Mouse (Mus musculus) midbrain, embryonic 11.5 days (tissue): Measurements from ENCODE around the gene Cul4a. TPM values are rescaled to one million over a fixed set of nuclear protein-coding genes. Genes with fewer than 3 reads are reported as not detected.

Experiments
- ATAC-seq: fragments of 200-750 bp; cut with Nextera tagmentation; 2 replicates; pipeline ENCODE4 v1.8.0; 2017; ENCODE audit warnings: moderate TSS enrichment, moderate library complexity; ENCODE audit not compliant: low FRiP score
- DNase-seq: peaks from one replicate; pipeline ENCODE4 v3.0.0; 2015; ENCODE audit warnings: low spot score; ENCODE audit errors: missing footprints
- H3K27ac ChIP-seq: fragments of 300-500 bp; sonication (generic); 2 replicates; pipeline ENCODE4 v1.5.1; 2014; ENCODE audit warnings: low read depth, low read length
- H3K27me3 ChIP-seq: fragments of 300-500 bp; sonication (generic); 2 replicates; pipeline ENCODE4 v1.6.1; 2014; ENCODE audit warnings: mild to moderate bottlenecking, low read length, moderate library complexity, mixed read lengths; ENCODE audit not compliant: control insufficient read depth, insufficient read depth
- H3K36me3 ChIP-seq: fragments of 300-500 bp; sonication (generic); 2 replicates; pipeline ENCODE4 v1.6.1; 2014; ENCODE audit warnings: mild to moderate bottlenecking, low read length, moderate library complexity, mixed read lengths; ENCODE audit not compliant: control insufficient read depth, insufficient read depth
- H3K4me1 ChIP-seq: fragments of 300-500 bp; sonication (generic); 2 replicates; pipeline ENCODE4 v1.6.1; 2014; ENCODE audit warnings: low read length; ENCODE audit not compliant: control insufficient read depth, insufficient read depth
- H3K4me2 ChIP-seq: fragments of 300-500 bp; sonication (generic); 2 replicates; pipeline ENCODE4 v1.6.1; 2014; ENCODE audit warnings: mild to moderate bottlenecking, moderate library complexity
- H3K4me3 ChIP-seq: fragments of 300-500 bp; sonication (generic); 2 replicates; pipeline ENCODE4 v1.5.1; 2014; ENCODE audit warnings: low read depth, low read length
- H3K9ac ChIP-seq: fragments of 300-500 bp; sonication (generic); 2 replicates; pipeline ENCODE4 v1.6.1; 2014; ENCODE audit warnings: low read length
- H3K9me3 ChIP-seq: fragments of 300-500 bp; sonication (generic); 2 replicates; pipeline ENCODE4 v1.6.1; 2016; ENCODE audit warnings: low read length; ENCODE audit not compliant: control insufficient read depth
- WGBS: fragments of 180-500 bp; shearing (Covaris S2); extraction: QIAGEN DNeasy Blood & Tissue Kit; methylation state at CpG from one replicate; pipeline ENCODE4 v1.1.7; 2014; 5-methylcytosine and 5-hydroxymethylcytosine counted together
- polyA plus RNA-seq: library from polyadenylated mRNA; unstranded; fragments of >200 nt; fragmentation: Nextera tagmentation; extraction: Ambion mirVana; gene quantifications from 2 replicates; pipeline ENCODE4 v1.2.1, GENCODE M21; 2014

Gene Cul4a
- polyA plus RNA-seq, 1 experiment from 2014 or later = 90.1 TPM

DNA sequence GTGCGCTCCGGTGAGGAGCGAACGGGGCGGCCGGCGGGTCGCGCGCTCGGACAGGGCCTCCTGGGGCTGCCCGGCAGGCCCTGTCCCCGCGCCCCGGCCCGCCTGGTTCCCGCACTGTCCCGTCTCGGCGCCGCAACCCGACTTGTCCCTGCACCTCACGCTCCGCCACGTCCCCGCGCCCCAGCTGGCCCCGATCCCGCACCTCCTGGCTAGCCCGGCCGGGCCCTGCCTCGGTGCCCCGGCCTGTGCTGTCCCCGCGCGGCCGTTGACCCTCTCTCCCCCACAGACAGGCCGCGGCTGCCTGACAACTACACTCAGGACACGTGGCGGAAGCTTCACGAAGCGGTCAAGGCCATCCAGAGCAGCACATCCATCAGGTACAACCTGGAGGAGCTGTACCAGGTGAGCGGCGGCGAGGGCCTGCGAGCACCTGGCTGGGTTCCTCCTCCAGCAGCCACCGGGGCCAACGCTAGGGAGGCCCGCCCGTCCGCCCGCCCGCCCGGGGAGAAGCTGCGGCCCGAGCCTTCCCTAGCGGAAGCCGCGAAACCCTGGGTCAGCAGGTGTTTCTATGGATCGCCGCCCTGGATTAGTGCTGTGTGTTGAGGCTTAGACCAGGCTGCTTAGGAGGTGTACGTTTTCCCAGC is 609 bp downstream of the Cul4a start:
- peak; percentile 67 for ATAC-seq
- WGBS = under 1% methylated on average over 51 of the region's 63 CpGs
- Histone ChIP-seq H3K9ac (peak overlapping the region; percentile 91), H3K27ac (peak overlapping the region; percentile 56; the same call in 1 of the 2 replicates), H3K4me1 (peaks cover 14% of the 10 kb centered on the region), H3K9me3 (no peaks in the 10 kb centered on the region), H3K36me3 (no peaks in the 10 kb centered on the region), H3K4me2 (peak overlapping the region; percentile 67), H3K27me3 (no peaks in the 10 kb centered on the region), H3K4me3 (peak overlapping the region; percentile 96)
- peak; percentile 91 for DNase-seq

DNA sequence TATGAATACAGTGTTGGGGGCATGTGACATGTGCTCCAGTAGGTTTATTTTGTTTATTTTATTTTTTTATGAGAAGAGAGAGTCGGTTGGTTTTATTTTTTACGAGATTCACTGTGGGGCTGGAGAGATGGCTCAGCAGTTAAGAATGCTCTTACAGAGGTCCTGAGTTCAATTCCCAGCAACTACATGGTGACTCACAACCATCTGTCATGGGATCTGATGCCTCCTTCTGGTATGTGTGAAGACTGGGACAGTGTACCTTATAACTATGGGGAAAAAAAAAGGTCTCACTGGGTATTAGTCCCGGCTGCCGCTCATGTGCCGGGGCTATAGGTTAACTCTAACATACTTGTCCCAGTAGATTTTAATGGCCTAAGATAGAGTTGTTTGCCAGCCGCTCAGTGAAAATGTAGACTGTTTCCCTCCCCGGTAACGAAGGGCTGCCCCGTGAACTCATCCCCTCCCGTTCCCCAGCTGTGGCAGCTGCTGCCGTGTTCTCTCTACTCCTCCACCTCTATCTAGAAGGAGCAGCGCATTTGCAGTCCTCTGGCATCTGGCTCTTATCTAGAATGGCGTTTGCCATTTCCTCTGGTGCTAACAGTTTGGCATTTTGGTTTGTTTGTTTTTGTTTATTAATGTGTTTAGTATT is 2.7 kb downstream of the Cul4a start:
- Histone ChIP-seq H3K27ac (no peak overlapping the region), H3K4me1 (peaks cover 14% of the 10 kb centered on the region), H3K9me3 (no peaks in the 10 kb centered on the region), H3K9ac (no peak overlapping the region), H3K36me3 (no peaks in the 10 kb centered on the region), H3K4me2 (no peak overlapping the region), H3K4me3 (no peak overlapping the region), H3K27me3 (no peaks in the 10 kb centered on the region)
- ATAC-seq (no peak), DNase-seq (peak; percentile 45)
- 93% methylated on average over 13 of the region's 13 CpGs for WGBS

DNA sequence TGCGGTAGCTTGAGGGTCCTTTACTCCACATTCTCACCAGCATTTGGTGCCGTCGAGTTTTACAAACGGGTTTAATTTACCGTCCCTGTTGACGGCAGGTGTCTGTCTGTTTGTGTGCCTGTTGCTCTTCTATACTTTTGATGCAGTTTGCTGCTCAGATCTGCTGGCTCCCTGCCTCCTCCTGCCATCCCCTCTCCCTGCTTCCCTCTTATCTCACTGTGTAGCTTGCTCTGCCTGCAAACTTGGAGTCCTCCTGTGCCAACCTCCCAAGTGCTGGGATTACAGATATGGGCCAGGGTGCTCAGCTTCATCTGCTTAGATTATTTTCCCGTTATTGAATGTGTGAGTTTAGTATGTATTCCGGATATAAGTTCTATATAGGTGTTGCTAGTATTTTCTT is 3.5 kb downstream of the Cul4a start:
- H3K4me3 ChIP-seq = no peak overlapping the region
- H3K9me3 ChIP-seq = no peaks in the 10 kb centered on the region
- H3K4me2 ChIP-seq = no peak overlapping the region
- peaks cover 9% of the 10 kb centered on the region for H3K4me1 ChIP-seq
- 90% methylated on average over 8 of the region's 8 CpGs for WGBS
- no peaks in the 10 kb centered on the region for H3K27me3 ChIP-seq
- H3K9ac ChIP-seq = no peak overlapping the region
- ATAC-seq = no peak
- H3K36me3 ChIP-seq = no peaks in the 10 kb centered on the region
- DNase-seq = no peak
- H3K27ac ChIP-seq = no peak overlapping the region

DNA sequence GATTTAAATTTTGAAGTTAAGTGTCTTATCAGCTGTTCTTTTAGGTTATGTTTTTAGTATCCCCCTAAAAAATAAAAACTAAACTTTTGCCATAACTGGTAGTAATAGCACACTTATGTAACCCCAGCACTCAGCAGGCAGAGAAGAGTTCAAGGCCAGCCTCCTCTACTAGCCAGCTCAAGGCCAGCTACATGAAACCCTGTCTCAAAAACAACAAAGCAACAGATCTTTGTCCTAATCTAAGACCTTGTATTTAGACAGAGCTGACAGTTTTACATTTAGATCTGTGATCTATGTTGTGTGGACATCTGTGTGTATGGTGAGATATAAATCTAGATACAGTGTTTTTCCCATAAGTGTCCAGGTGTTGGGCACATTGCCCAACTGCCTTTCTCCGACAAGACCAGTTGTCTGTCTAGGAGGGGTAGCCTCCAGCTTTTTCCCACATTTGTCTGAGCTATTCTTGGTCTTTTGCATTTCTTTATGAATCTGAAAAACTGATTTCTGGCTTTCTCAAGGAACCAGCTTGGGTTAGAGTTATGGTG is 4.1 kb downstream of the Cul4a start:
- no peak overlapping the region for H3K27ac ChIP-seq
- no peaks in the 10 kb centered on the region for H3K27me3 ChIP-seq
- H3K9me3 ChIP-seq = no peaks in the 10 kb centered on the region
- no peak overlapping the region for H3K4me2 ChIP-seq
- 97% methylated on average over 1 of the region's 1 CpGs for WGBS
- H3K4me1 ChIP-seq = peaks cover 6% of the 10 kb centered on the region
- H3K4me3 ChIP-seq = no peak overlapping the region
- no peaks in the 10 kb centered on the region for H3K36me3 ChIP-seq
- H3K9ac ChIP-seq = no peak overlapping the region
- DNase-seq (peak; percentile 67), ATAC-seq (no peak)

DNA sequence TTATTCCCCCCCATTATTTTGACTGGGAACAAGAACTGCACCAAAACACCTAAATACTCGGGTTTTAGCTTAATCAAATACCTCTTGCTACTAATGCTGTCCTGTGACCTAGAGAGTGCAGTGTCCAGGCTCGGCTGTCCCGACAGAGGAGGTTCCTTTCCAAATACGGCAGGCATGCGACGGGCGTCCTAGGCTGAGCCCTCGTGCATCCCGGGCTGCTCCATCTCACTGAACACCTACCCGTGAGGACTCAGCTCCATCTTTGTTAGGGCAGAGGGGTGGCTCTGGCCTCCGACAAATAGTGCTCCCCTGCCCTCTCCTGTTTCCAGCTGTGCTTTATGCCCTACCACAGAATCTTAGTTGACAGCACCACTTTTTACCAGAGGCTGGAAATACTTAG is 6.5 kb downstream of the Cul4a start:
- no peak overlapping the region for H3K27ac ChIP-seq
- no peaks in the 10 kb centered on the region for H3K36me3 ChIP-seq
- H3K4me2 ChIP-seq = no peak overlapping the region
- no peak overlapping the region for H3K9ac ChIP-seq
- no peak overlapping the region for H3K4me3 ChIP-seq
- no peak for ATAC-seq
- 91% methylated on average over 11 of the region's 11 CpGs for WGBS
- H3K27me3 ChIP-seq = no peaks in the 10 kb centered on the region
- no peaks in the 10 kb centered on the region for H3K9me3 ChIP-seq
- DNase-seq = peak; percentile 51
- H3K4me1 ChIP-seq = no peaks in the 10 kb centered on the region

DNA sequence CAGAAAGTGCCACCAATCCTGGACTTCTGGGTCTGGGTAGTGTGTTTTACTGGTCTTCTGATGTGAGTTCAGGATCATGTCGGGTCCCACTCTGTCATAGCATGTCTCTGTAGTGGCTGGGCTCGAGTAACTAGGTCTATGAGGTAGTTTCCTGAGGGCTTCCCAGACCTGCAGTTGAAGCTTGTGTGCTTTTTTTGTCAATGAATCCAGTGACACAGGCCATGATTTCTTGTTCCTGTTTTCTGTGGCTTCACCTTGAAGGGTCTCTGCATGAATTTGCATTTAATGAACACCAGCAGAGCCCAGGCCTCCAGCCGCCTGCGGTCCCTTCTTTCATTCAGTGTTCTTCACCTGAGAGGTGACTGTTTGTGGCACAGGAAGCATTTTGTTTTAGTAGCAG is 7.8 kb downstream of the Cul4a start:
- H3K4me3 ChIP-seq = no peak overlapping the region
- no peaks in the 10 kb centered on the region for H3K27me3 ChIP-seq
- H3K36me3 ChIP-seq = no peaks in the 10 kb centered on the region
- no peak overlapping the region for H3K9ac ChIP-seq
- H3K27ac ChIP-seq = no peak overlapping the region
- no peak overlapping the region for H3K4me2 ChIP-seq
- H3K4me1 ChIP-seq = no peaks in the 10 kb centered on the region
- DNase-seq = peak; percentile 26
- H3K9me3 ChIP-seq = no peaks in the 10 kb centered on the region
- 91% methylated on average over 4 of the region's 4 CpGs for WGBS
- ATAC-seq = no peak

DNA sequence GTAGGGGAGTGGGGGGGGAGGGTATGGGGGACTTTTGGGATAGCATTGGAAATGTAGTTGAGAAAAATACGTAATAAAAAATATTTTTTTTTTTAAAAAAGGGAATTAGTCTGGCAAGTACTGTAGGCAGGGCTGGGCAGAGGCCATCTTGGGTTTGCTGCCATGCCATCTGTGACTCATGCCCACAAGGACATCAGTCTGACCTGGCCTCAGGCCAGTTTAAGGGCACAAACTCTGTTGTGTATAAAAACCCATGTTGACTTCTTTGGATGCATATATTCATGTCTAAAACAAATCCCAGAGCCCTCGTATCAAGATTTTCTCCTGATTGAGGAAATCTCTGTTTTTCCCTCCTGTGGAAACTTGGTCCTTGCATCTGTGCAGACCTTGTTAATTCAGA is 11.7 kb downstream of the Cul4a start:
- no peak overlapping the region for H3K9ac ChIP-seq
- H3K4me3 ChIP-seq = no peak overlapping the region
- DNase-seq (peak; percentile 41), ATAC-seq (no peak)
- H3K4me2 ChIP-seq = no peak overlapping the region
- H3K27me3 ChIP-seq = no peaks in the 10 kb centered on the region
- 98% methylated on average over 2 of the region's 2 CpGs for whole genome bisulfite sequencing
- no peak overlapping the region for H3K27ac ChIP-seq
- no peaks in the 10 kb centered on the region for H3K9me3 ChIP-seq
- H3K4me1 ChIP-seq = no peaks in the 10 kb centered on the region
- no peaks in the 10 kb centered on the region for H3K36me3 ChIP-seq

DNA sequence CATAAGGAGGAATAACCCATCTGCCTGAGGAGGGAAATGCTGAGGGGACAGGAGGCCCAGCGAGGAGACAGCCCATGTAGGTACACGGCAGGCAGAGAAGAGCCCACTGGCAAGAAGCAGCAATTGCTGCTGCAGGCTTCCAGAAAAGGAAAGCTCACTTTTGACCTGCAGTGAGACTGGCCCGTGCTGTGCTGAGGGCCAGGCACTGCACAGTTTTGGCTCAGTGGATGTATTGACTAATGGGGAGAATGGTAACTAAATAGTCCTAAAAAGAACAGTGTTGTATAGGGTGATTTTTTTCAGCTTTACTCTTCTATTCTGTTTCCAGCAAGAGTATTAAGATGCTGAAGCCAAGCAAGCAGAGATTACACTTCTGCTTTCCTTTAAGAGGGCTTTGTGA is 13.1 kb downstream of the Cul4a start:
- Histone ChIP-seq H3K27me3 (no peaks in the 10 kb centered on the region), H3K4me2 (no peak overlapping the region), H3K4me3 (no peak overlapping the region), H3K4me1 (no peaks in the 10 kb centered on the region), H3K36me3 (no peaks in the 10 kb centered on the region), H3K27ac (no peak overlapping the region), H3K9ac (no peak overlapping the region), H3K9me3 (no peaks in the 10 kb centered on the region)
- ATAC-seq (no peak), DNase-seq (peak; percentile 70)
- 87% methylated on average over 3 of the region's 3 CpGs for WGBS

DNA sequence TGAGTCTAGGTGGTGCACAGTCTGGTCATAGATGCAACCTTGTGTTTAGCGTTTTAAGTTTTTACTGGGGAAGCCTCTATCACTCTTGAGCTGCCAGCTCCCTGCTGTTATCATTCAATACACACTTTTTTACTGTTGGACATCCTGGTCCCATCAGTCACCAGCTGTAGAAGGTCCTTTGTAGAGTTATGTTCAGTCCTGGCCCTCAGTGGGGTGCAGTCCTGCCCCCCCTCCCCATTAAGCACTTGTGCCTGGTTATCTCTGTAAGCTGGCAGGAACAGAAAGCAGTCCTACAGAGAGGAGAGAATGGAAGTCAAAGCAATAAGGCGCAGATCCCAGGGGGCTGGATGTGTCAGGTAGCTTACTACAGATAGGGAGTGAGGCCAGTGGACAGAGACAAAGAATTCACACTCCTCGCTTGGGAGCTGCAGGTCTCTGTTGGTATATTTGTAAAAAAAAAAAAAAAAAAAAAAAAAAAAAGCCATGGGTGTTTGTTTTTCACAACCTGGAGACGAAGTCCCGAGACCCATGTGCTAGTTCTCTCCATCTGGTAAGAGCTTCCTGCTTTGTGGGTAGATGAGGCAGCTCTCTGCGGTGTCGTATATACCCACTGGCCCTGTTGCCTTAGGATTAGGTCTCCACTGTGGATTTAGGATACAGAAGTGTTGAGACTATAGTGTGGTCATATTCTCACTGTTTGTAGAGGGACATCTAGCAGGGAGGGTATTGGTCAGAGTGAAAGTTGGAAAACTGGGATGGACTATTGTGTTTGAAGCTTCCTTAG is 15.7 kb downstream of the Cul4a start:
- Histone ChIP-seq H3K27ac (no peak overlapping the region), H3K9ac (no peak overlapping the region), H3K4me1 (no peaks in the 10 kb centered on the region), H3K4me3 (no peak overlapping the region), H3K9me3 (no peaks in the 10 kb centered on the region), H3K4me2 (no peak overlapping the region), H3K27me3 (no peaks in the 10 kb centered on the region), H3K36me3 (peaks cover 3% of the 10 kb centered on the region; the same call in 1 of the 2 replicates)
- 96% methylated on average over 7 of the region's 7 CpGs for WGBS
- DNase-seq (peak; percentile 39), ATAC-seq (no peak)
